Mouse (Mus musculus) intestine, embryonic 14.5 days (tissue): ENCODE data around the gene Mpv17l2. TPM values are rescaled to one million over a fixed set of nuclear protein-coding genes. Genes with fewer than 3 reads are reported as not detected.

Source experiments
- ATAC-seq: fragments of 200-750 bp; cut with Nextera tagmentation; replicated peaks from 2 replicates; pipeline ENCODE4 v1.8.0; 2017; ENCODE audit warnings: low read depth, moderate number of reproducible peaks, moderate TSS enrichment, moderate library complexity; ENCODE audit not compliant: low FRiP score, low TSS enrichment
- DNase-seq: peaks from one replicate; pipeline ENCODE4 v3.0.0-alpha.2; 2018; ENCODE audit warnings: low spot score
- H3K27ac ChIP-seq: fragments of 300-500 bp; sonication (generic); 2 replicates; pipeline ENCODE4 v1.5.1; 2014; ENCODE audit warnings: low read depth, mild to moderate bottlenecking, control low read depth
- H3K27me3 ChIP-seq: fragments of 300-500 bp; sonication (generic); replicated peaks from 2 replicates; pipeline ENCODE4 v1.6.1; 2014; ENCODE audit warnings: low read length, control low read depth; ENCODE audit not compliant: control insufficient read depth, insufficient read depth
- H3K36me3 ChIP-seq: fragments of 300-500 bp; sonication (generic); 2 replicates; pipeline ENCODE4 v1.6.1; 2014; ENCODE audit warnings: low read length, control low read depth; ENCODE audit not compliant: control insufficient read depth, insufficient read depth
- H3K4me1 ChIP-seq: fragments of 300-500 bp; sonication (generic); replicated peaks from 2 replicates; pipeline ENCODE4 v1.6.1; 2014; ENCODE audit warnings: low read length, control low read depth, mixed read lengths; ENCODE audit not compliant: control insufficient read depth, insufficient read depth
- H3K4me2 ChIP-seq: fragments of 300-500 bp; sonication (generic); 2 replicates; pipeline ENCODE4 v1.6.1; 2014; ENCODE audit warnings: low read length
- H3K4me3 ChIP-seq: fragments of 300-500 bp; sonication (generic); 2 replicates; pipeline ENCODE4 v1.5.1; 2014; ENCODE audit warnings: low read depth, low read length, control low read depth, mixed read lengths
- H3K9ac ChIP-seq: fragments of 300-500 bp; sonication (generic); 2 replicates; pipeline ENCODE4 v1.6.1; 2014; ENCODE audit warnings: mild to moderate bottlenecking, low read length
- H3K9me3 ChIP-seq: fragments of 300-500 bp; sonication (generic); 2 replicates; pipeline ENCODE4 v1.6.1; 2016; ENCODE audit warnings: low read length, control low read depth; ENCODE audit not compliant: control insufficient read depth
- WGBS: fragments of 180-500 bp; shearing (Covaris S2); extraction: QIAGEN DNeasy Blood & Tissue Kit; methylation state at CpG from one replicate; pipeline ENCODE4 v1.1.7; 2014; 5-methylcytosine and 5-hydroxymethylcytosine counted together
- polyA plus RNA-seq: library from polyadenylated mRNA; unstranded; fragments of >200 nt; fragmentation: Nextera tagmentation; extraction: Ambion mirVana; gene quantifications from 2 replicates; pipeline ENCODE4 v1.2.1, GENCODE M21; 2014

Gene Mpv17l2
- polyA plus RNA-seq, 1 experiment from 2014 or later = 59.9 TPM

DNA sequence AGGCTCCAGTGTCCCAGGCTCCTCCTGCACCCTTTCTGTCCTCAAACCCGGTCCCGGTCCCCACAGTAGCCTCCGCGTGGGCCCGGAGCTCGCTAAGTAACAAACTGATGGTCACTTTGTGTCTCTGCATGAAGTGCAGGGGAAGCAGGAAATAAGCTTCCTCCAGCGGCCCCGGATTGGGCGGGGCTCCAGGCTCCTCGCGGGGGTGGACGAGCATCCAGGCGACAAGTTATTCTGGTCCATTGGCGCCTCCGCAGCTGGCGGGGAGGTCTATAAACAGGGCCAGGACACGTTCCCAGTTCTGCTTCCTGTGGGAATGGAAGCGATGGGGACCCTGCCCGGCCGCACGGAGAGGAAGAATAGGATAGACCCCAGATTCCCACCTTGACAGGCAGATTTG is 7.6 kb downstream of the Mpv17l2 start:
- DNase-seq (peak; percentile 72), ATAC-seq (no peak)
- Histone ChIP-seq H3K9ac (0 out of 2 replicates have a peak overlapping the region, but pooled peaks have one; percentile 20), H3K27me3 (no peaks in the 10 kb centered on the region), H3K36me3 (peaks cover 23% of the 10 kb centered on the region), H3K4me3 (peak overlapping the region; percentile 3; the same call in 1 of the 2 replicates), H3K9me3 (no peaks in the 10 kb centered on the region), H3K4me2 (peak overlapping the region; percentile 45), H3K27ac (peak overlapping the region; percentile 79), H3K4me1 (peaks cover 25% of the 10 kb centered on the region)
- 20% methylated on average over 21 of the region's 21 CpGs for WGBS

DNA sequence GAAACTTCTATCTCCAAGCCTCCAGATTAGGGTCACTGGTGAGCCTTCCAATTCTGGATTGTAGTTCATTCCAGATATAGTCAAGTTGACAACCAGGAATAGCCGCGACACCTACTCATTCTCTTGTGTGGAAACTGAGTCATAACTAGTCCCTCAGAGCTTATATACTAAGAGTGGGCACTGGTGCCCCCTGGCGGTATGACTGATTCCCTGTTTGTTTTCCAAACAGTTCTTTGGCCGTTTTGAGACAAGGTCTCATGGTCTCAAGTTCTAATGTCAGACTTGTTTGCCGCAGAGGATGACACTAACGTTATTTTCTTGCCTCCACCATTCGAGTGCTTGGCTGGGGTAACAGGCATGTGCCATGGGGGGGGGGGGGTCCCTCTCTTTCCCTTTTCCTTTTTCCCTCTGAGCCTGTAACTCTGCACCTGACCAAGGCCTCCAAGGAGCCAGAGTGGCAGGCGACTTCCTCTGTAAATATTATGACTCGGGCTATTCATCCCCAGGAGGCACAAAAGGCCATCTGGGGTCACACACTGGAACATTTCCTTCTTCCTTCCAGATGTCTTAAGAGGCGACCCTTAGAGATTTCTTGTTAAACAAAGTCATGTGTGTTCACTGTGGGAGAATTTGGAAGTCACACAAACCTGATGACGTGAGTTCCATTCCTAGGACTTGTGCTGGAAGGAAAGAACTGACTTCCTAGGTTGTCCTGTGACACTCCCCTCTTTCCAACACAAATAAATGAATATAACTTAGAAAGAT is 8.6 kb downstream of the Mpv17l2 start:
- Histone ChIP-seq H3K4me2 (no peak overlapping the region), H3K27ac (peak overlapping the region; percentile 79), H3K27me3 (0 out of 2 replicates have a peak, but pooled peaks cover 2% of the 10 kb centered on the region), H3K4me1 (peaks cover 25% of the 10 kb centered on the region), H3K4me3 (no peak overlapping the region), H3K9ac (no peak overlapping the region), H3K36me3 (peaks cover 14% of the 10 kb centered on the region), H3K9me3 (no peaks in the 10 kb centered on the region)
- 23% methylated on average over 11 of the region's 11 CpGs for WGBS
- ATAC-seq (no peak), DNase-seq (peak; percentile 87)

DNA sequence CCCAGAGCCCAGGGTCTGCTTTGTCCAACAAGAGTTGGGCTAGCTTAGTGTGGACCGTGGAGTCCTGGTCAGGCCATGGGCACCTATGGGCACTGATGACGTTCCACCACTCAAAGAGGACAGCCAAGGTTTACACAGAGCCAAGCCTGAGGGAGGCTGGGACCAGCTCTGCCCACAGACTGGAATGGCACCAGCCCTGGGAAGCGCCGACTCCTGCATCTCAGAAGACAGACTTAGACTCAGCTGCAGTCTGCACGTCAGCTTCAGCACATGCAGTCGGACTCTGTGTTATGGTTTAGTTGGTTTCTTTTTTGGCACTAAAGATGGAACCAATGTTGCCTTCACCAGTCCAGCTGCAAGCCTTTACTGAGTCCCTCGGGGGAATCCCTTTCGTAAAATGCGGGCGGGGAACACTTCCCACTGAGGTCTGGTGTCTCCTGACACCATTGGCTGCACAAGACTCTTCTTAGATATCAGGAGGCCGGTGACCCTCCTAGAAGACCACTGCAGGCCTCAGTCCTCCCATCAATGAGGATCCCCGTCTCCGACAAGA is 10.5 kb downstream of the Mpv17l2 start:
- Histone ChIP-seq H3K9ac (no peak overlapping the region), H3K4me3 (no peak overlapping the region), H3K36me3 (no peaks in the 10 kb centered on the region), H3K4me2 (no peak overlapping the region), H3K9me3 (no peaks in the 10 kb centered on the region), H3K4me1 (peaks cover 20% of the 10 kb centered on the region), H3K27ac (no peak overlapping the region), H3K27me3 (peaks cover 16% of the 10 kb centered on the region)
- 87% methylated on average over 13 of the region's 13 CpGs for WGBS
- DNase-seq (no peak), ATAC-seq (no peak)

DNA sequence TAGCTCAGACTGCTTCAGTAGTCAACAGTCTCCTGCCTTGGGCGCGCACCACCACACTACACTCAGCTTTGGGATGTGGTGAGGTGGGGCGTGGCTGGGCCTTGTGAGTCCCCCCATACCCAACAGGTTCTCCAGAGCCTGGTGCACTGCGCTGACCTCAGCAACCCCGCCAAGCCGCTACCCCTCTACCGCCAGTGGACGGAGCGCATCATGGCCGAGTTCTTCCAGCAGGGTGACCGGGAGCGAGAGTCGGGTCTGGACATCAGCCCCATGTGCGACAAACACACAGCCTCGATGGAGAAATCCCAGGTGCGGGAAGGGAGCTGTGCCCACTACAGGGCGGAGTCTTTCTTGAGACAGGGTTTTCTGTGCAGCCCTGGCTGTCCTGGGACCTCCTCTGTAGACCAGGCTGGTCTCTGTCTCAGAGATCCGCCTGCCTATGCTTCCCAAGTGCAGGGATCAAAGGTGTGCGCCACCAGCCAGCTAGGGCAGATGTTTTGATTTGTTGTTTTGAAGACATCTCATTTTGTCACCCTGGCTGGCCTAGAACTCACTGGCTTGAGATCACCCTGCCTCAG is 11.6 kb downstream of the Mpv17l2 start:
- no peak for DNase-seq

DNA sequence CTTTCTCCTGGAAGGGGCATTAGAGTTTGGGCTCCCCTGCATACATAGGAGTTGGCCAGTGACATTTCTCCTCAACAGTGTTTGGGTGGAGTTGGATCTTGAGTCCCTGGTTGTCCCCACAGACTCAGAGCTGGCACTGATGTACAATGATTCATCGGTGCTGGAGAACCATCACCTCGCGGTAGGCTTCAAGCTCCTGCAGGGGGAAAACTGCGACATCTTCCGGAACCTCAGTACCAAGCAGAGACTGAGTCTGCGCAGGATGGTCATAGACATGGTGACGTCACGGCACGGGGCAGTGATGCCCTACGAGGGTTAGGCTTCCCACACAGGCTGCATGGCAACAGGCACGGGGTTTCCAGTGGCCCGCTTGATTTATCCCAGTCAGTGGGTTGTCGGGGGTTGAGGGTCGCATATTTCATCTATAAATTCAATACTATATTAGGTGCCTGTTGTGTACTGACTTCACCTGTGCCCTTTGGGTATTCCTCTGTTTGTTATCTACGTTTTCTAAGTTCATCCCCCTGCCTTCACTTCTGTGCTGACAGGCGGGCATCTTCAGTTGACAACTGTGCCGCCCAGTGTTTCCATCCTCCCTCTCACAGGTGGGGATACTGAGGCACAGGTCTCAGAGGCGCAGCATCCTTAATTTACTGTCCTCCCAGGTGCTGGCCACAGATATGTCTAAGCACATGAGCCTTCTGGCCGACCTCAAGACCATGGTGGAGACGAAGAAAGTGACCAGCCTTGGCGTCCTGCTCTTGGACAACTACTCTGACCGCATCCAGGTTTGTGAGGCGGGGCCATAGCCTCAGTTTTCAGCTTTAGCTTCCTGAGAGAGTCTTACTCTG is 12.3 kb downstream of the Mpv17l2 start:
- no peak for DNase-seq
- peaks cover 14% of the 10 kb centered on the region for H3K4me1 ChIP-seq

More for the DNA sequence above, 11.6 kb downstream of the Mpv17l2 start:
- H3K9me3 ChIP-seq = no peaks in the 10 kb centered on the region
- ATAC-seq = no peak
- H3K9ac ChIP-seq = no peak overlapping the region
- no peaks in the 10 kb centered on the region for H3K36me3 ChIP-seq
- no peak overlapping the region for H3K27ac ChIP-seq
- H3K27me3 ChIP-seq = peaks cover 25% of the 10 kb centered on the region
- H3K4me1 ChIP-seq = peaks cover 18% of the 10 kb centered on the region
- WGBS = 69% methylated on average over 19 of the region's 19 CpGs
- no peak overlapping the region for H3K4me2 ChIP-seq
- H3K4me3 ChIP-seq = no peak overlapping the region

DNA sequence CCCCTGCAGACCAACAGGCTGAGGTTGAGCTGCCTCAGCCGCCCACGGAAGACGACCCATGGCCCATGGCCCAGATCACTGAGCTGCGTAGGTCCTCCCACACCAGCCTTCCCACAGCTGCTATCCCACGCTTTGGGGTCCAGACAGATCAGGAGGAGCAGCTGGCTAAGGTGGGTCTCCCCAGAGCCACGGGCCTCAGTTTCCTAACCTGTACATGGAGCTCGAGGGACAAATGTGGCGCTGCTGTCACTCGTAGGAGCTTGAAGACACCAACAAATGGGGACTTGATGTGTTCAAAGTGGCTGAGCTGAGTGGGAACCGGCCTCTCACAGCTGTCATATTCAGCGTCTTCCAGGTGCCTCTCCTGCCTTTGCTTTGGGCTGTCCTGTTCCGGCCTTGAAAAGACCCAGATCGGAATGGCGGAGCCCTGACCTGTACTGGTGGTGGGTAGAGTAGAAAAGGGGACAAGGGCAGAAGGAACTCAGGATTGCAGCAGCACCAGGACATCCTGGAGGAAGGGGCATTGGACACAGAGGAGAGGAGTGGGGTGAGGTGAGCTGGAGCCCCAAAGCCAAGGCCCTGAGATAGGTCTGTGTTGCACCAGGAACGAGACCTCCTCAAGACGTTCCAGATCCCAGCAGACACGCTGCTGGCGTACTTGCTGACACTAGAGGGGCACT is 13.4 kb downstream of the Mpv17l2 start:
- WGBS = 86% methylated on average over 18 of the region's 18 CpGs
- ATAC-seq (no peak), DNase-seq (no peak)
- H3K36me3 ChIP-seq = no peaks in the 10 kb centered on the region
- no peak overlapping the region for H3K9ac ChIP-seq
- H3K27me3 ChIP-seq = peaks cover 42% of the 10 kb centered on the region
- H3K4me1 ChIP-seq = peaks cover 6% of the 10 kb centered on the region
- H3K9me3 ChIP-seq = no peaks in the 10 kb centered on the region
- no peak overlapping the region for H3K27ac ChIP-seq
- no peak overlapping the region for H3K4me3 ChIP-seq
- no peak overlapping the region for H3K4me2 ChIP-seq

More for the DNA sequence above, 12.3 kb downstream of the Mpv17l2 start:
- Histone ChIP-seq H3K9ac (no peak overlapping the region), H3K9me3 (no peaks in the 10 kb centered on the region), H3K4me2 (no peak overlapping the region), H3K4me3 (no peak overlapping the region), H3K27ac (no peak overlapping the region), H3K36me3 (no peaks in the 10 kb centered on the region), H3K27me3 (peaks cover 32% of the 10 kb centered on the region)
- 85% methylated on average over 23 of the region's 23 CpGs for WGBS
- ATAC-seq = no peak

DNA sequence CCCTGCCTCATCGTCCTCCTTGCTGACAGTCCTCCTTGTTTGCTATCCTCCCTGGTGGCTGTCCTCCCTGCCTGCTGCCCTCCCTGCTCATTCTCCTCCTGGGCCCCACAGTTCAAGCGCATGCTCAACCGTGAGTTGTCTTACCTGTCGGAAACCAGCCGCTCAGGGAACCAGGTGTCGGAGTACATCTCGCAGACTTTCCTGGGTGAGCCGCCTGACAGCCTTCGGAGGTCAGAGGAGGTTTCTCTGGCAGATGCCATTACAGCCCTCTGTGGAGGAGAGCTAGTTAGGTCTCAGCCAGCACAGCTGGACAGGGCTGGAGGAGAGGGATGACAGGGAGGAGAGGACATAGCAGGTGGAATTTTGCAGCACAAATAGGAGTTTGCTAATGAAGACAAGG is 14.1 kb downstream of the Mpv17l2 start:
- no peak overlapping the region for H3K9ac ChIP-seq
- H3K9me3 ChIP-seq = no peaks in the 10 kb centered on the region
- peaks cover 45% of the 10 kb centered on the region for H3K27me3 ChIP-seq
- DNase-seq (peak; percentile 50), ATAC-seq (no peak)
- H3K36me3 ChIP-seq = no peaks in the 10 kb centered on the region
- H3K4me3 ChIP-seq = no peak overlapping the region
- no peak overlapping the region for H3K27ac ChIP-seq
- WGBS = 59% methylated on average over 9 of the region's 9 CpGs
- peaks cover 6% of the 10 kb centered on the region; the same call in 1 of the 2 replicates for H3K4me1 ChIP-seq
- no peak overlapping the region for H3K4me2 ChIP-seq
